8 mouse cellular contexts compared by ENCODE assay signal in the genomic region with DNA sequence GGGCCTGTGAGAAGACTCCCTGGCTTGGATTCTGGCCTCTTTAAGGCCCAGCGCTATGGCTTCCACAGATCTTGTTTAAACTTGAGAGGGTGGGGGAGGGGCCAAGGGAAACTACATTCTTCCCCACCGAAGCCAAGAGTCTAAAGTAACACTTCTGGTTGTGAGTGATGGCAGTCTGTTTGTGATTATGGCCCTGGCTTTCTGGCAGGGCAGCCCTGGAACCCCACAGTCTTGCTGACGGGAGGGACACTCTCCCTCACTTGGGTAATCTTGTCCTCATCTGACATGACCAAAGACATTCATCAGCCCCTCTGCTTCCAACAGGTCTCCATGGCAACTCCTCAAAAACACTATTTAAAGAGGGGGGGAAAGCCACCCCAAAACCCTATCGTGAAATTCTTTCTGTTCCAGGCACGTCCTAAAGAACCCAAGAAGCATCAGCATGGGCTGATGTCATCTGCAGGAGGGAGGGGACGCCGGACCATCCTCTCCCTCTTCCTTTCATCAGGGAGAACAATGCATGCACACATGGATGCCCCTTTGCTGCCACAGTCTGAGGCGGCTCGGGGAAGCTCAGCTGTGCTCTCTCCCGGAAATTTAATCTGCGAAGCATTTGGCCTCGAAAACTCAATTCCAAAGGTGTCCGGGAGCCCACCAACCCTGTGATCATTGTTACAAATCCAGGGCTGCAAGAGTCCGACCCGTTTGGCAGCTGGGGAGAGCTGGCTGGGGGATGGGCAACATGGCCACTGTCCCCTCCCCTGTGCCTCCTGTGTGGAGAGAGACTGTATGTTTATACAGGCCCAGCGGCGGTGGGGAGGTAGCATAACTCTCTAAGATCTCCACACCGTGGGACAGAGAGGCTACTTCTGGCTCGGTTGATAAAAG.
A peak's percentile ranks its signal among the peaks of the same experiment; 100 is the strongest.
DNase-seq lines count a peak whose midpoint lies in the region; ATAC-seq lines count a peak whose summit lies in the region.

No protein-coding gene starts in this region.

- H3K36me3 ChIP-seq in forebrain, embryonic 11.5 days (ENCODE audit: control insufficient read depth, insufficient read depth, low read length) = no peaks in the 10 kb centered on the region
- H3K36me3 ChIP-seq in liver, embryonic 16.5 days (ENCODE audit: control insufficient read depth, insufficient read depth) = no peaks in the 10 kb centered on the region
- peaks cover 7% of the 10 kb centered on the region; the same call in 1 of the 2 replicates for H3K36me3 ChIP-seq in stomach, embryonic 14.5 days (ENCODE audit: control insufficient read depth, insufficient read depth, low read length)

- H3K9me3 ChIP-seq in forebrain, embryonic 11.5 days (ENCODE audit: control insufficient read depth, low read length) = no peaks in the 10 kb centered on the region
- no peaks in the 10 kb centered on the region for H3K9me3 ChIP-seq in liver, embryonic 16.5 days (replicated peaks; ENCODE audit: control insufficient read depth, low read length)
- H3K9me3 ChIP-seq in stomach, embryonic 14.5 days (ENCODE audit: control insufficient read depth, low read depth, low read length) = no peaks in the 10 kb centered on the region

- H3K27ac ChIP-seq in forebrain, embryonic 11.5 days (ENCODE audit: low read depth, low read length) = peak overlapping the region; percentile 76
- no peak overlapping the region for H3K27ac ChIP-seq in liver, embryonic 16.5 days (ENCODE audit: low read length)
- H3K27ac ChIP-seq in stomach, embryonic 14.5 days (ENCODE audit: low read length) = peak overlapping the region; percentile 78

- peak; percentile 40 for DNase-seq in left cerebral cortex, postnatal 4 days
- DNase-seq in left cerebral cortex, adult 8-10 months (ENCODE audit: low spot score in 2 of 2) = no peak
- DNase-seq in forebrain, embryonic 11.5 days (ENCODE audit: low spot score) = peak; percentile 76
- no peak for DNase-seq in left cerebral cortex, postnatal 36 days (ENCODE audit: low spot score in 2 of 2)
- no peak for DNase-seq in cerebellum, adult 18-20 months

- H3K27me3 ChIP-seq in forebrain, embryonic 11.5 days (ENCODE audit: control insufficient read depth, insufficient read depth, low read length) = no peaks in the 10 kb centered on the region
- no peaks in the 10 kb centered on the region for H3K27me3 ChIP-seq in liver, embryonic 16.5 days (ENCODE audit: control insufficient read depth, insufficient read depth, low read depth, low read length)
- no peaks in the 10 kb centered on the region for H3K27me3 ChIP-seq in stomach, embryonic 14.5 days (ENCODE audit: control insufficient read depth, insufficient read depth, low read length)

- H3K9ac ChIP-seq in forebrain, embryonic 11.5 days (ENCODE audit: low read length) = peak overlapping the region; percentile 48
- H3K9ac ChIP-seq in liver, embryonic 16.5 days (ENCODE audit: low read depth, low read length) = no peak overlapping the region
- no peak overlapping the region for H3K9ac ChIP-seq in stomach, embryonic 14.5 days (replicated peaks; ENCODE audit: low read depth, low read length)

- ATAC-seq in forebrain, embryonic 11.5 days (replicated peaks; ENCODE audit: low FRiP score) = peak; percentile 88
- ATAC-seq in liver, embryonic 16.5 days (ENCODE audit: low read depth) = 0 out of 2 replicates have a peak, but pooled peaks have one; percentile 17
- ATAC-seq in stomach, embryonic 14.5 days (ENCODE audit: insufficient number of reproducible peaks, insufficient read depth, low FRiP score, low read depth) = peak; percentile 46; the same call in 1 of the 2 replicates
- no peak for ATAC-seq in megakaryocyte-erythroid progenitor cell, adult 5-6 weeks (replicated peaks; ENCODE audit: low FRiP score, low TSS enrichment, poor library complexity, severe bottlenecking)

- WGBS in forebrain, embryonic 11.5 days = 8% methylated on average over 19 of the region's 19 CpGs
- WGBS in liver, embryonic 16.5 days (ENCODE audit: insufficient replicate concordance) = 51% methylated on average over 19 of the region's 19 CpGs
- WGBS in stomach, embryonic 14.5 days = 9% methylated on average over 19 of the region's 19 CpGs

- H3K4me2 ChIP-seq in forebrain, embryonic 11.5 days (ENCODE audit: low read depth, low read length, severe bottlenecking) = peak overlapping the region; percentile 37; the same call in 1 of the 2 replicates
- no peak overlapping the region for H3K4me2 ChIP-seq in liver, embryonic 16.5 days (ENCODE audit: low read depth, low read length)
- peak overlapping the region; percentile 26; the same call in 1 of the 2 replicates for H3K4me2 ChIP-seq in stomach, embryonic 14.5 days (replicated peaks; ENCODE audit: low read depth, low read length)

- H3K4me1 ChIP-seq in forebrain, embryonic 11.5 days (replicated peaks; ENCODE audit: control insufficient read depth, insufficient read depth, low read length) = peaks cover 17% of the 10 kb centered on the region
- peaks cover 10% of the 10 kb centered on the region; the same call in 1 of the 2 replicates for H3K4me1 ChIP-seq in liver, embryonic 16.5 days (ENCODE audit: control insufficient read depth, low read depth, low read length)
- H3K4me1 ChIP-seq in stomach, embryonic 14.5 days (ENCODE audit: control insufficient read depth, insufficient read depth, low read length) = peaks cover 29% of the 10 kb centered on the region

- H3K4me3 ChIP-seq in forebrain, embryonic 11.5 days (ENCODE audit: low read depth, low read length) = no peak overlapping the region
- H3K4me3 ChIP-seq in liver, embryonic 16.5 days (ENCODE audit: low read depth, low read length) = no peak overlapping the region
- no peak overlapping the region for H3K4me3 ChIP-seq in stomach, embryonic 14.5 days (ENCODE audit: low read depth, low read length)

- intact Hi-C loops in left cerebral cortex, postnatal 4 days (cut with DNase I) = no loop called here
- intact Hi-C loops in left cerebral cortex, postnatal 36 days (cut with DNase I) = no loop called here

Comparison
In these comparisons a context has a peak if more than half of its experiments do, and no peak if none do; other contexts are left out.
1. DNase-seq: peak in left cerebral cortex, postnatal 4 days (single experiment) and forebrain, embryonic 11.5 days (single experiment); none in left cerebral cortex, adult 8-10 months (0 of 2), left cerebral cortex, postnatal 36 days (0 of 2) and cerebellum, adult 18-20 months (0 of 2).